Mouse (Mus musculus) neural tube, embryonic 11.5 days (tissue): ENCODE results near the gene Gm49395. TPM values are rescaled to one million over a fixed set of nuclear protein-coding genes. Genes with fewer than 3 reads are reported as not detected.
A peak's percentile ranks its signal among the peaks of the same experiment; 100 is the strongest.

Experiments used
- ATAC-seq: fragments of 200-750 bp; cut with Nextera tagmentation; 2 replicates; pipeline ENCODE4 v1.8.0; 2017; ENCODE audit warnings: moderate number of reproducible peaks, mild to moderate bottlenecking, moderate TSS enrichment, moderate library complexity; ENCODE audit not compliant: insufficient read depth, low FRiP score, low TSS enrichment
- DNase-seq: peaks from one replicate; pipeline ENCODE4 v3.0.0-alpha.2; 2015; ENCODE audit warnings: low spot score
- H3K27ac ChIP-seq: fragments of 300-500 bp; sonication (generic); 2 replicates; pipeline ENCODE4 v1.5.1; 2014; ENCODE audit warnings: low read depth, mild to moderate bottlenecking, low read length
- H3K27me3 ChIP-seq: fragments of 300-500 bp; sonication (generic); 2 replicates; pipeline ENCODE4 v1.6.1; 2014; ENCODE audit warnings: mild to moderate bottlenecking, low read length, mixed read lengths; ENCODE audit not compliant: control insufficient read depth, insufficient read depth
- H3K36me3 ChIP-seq: fragments of 300-500 bp; sonication (generic); 2 replicates; pipeline ENCODE4 v1.6.1; 2014; ENCODE audit warnings: mild to moderate bottlenecking, low read length, moderate library complexity, mixed read lengths; ENCODE audit not compliant: control insufficient read depth, insufficient read depth
- H3K4me1 ChIP-seq: fragments of 300-500 bp; sonication (generic); 2 replicates; pipeline ENCODE4 v1.6.1; 2014; ENCODE audit warnings: low read length, mixed read lengths; ENCODE audit not compliant: control insufficient read depth, insufficient read depth
- H3K4me2 ChIP-seq: fragments of 300-500 bp; sonication (generic); 2 replicates; pipeline ENCODE4 v1.6.1; 2014; ENCODE audit warnings: low read depth, mild to moderate bottlenecking, moderate library complexity
- H3K4me3 ChIP-seq: fragments of 300-500 bp; sonication (generic); 2 replicates; pipeline ENCODE4 v1.5.1; 2014; ENCODE audit warnings: low read depth, low read length
- H3K9ac ChIP-seq: fragments of 300-500 bp; sonication (generic); 2 replicates; pipeline ENCODE4 v1.6.1; 2014; ENCODE audit warnings: mild to moderate bottlenecking, low read length
- H3K9me3 ChIP-seq: fragments of 300-500 bp; sonication (generic); 2 replicates; pipeline ENCODE4 v1.6.1; 2016; ENCODE audit warnings: low read length; ENCODE audit not compliant: control insufficient read depth
- WGBS: fragments of 180-500 bp; shearing (Covaris S2); extraction: QIAGEN DNeasy Blood & Tissue Kit; methylation state at CpG from one replicate; pipeline ENCODE4 v1.1.7; 2014; 5-methylcytosine and 5-hydroxymethylcytosine counted together
- polyA plus RNA-seq: library from polyadenylated mRNA; unstranded; fragments of >200 nt; fragmentation: Nextera tagmentation; extraction: Ambion mirVana; gene quantifications from 2 replicates; pipeline ENCODE4 v1.2.1, GENCODE M21; 2014

The Gm49395 gene
- polyA plus RNA-seq, result 2.6 and 3.7 TPM in 2 replicates

GRCm38 (mm10) chr13:115101355-115102191 is at the start of gene Gm49395, which contains the start of gene Itga1:
Gm49395 (minus strand) TSS chr13:115101921.
Itga1 (minus strand) TSS chr13:115101964.
- peak; percentile 83 for ATAC-seq
- Histone ChIP-seq H3K27me3 (0 out of 2 replicates have a peak, but pooled peaks cover 5% of the 10 kb centered on the region), H3K4me2 (peak within 1 kb of the TSS; percentile 86), H3K9me3 (no peaks in the 10 kb centered on the region), H3K27ac (peak within 1 kb of the TSS; percentile 5; the same call in 1 of the 2 replicates), H3K9ac (peak within 1 kb of the TSS; percentile 26), H3K4me1 (peaks cover 2% of the 10 kb centered on the region; the same call in 1 of the 2 replicates), H3K36me3 (no peaks in the 10 kb centered on the region), H3K4me3 (peak within 1 kb of the TSS; percentile 50)
- DNase-seq, result peak; percentile 78
- WGBS, result 0% methylated on average over 39 of the region's 39 CpGs

- no peak for ATAC-seq
- H3K4me2 ChIP-seq, result no peak overlapping the region
- H3K9me3 ChIP-seq, result no peaks in the 10 kb centered on the region
- H3K4me1 ChIP-seq, result no peaks in the 10 kb centered on the region
- WGBS, result 91% methylated on average over 1 of the region's 1 CpGs
- H3K27me3 ChIP-seq, result no peaks in the 10 kb centered on the region
- no peak overlapping the region for H3K9ac ChIP-seq
- H3K36me3 ChIP-seq, result no peaks in the 10 kb centered on the region
- H3K4me3 ChIP-seq, result no peak overlapping the region
- no peak for DNase-seq
- no peak overlapping the region for H3K27ac ChIP-seq
These were observed 48.9 kb upstream of the Gm49395 start for GRCm38 (mm10) chr13:115150602-115151001.

- H3K36me3 ChIP-seq, result no peaks in the 10 kb centered on the region
- no peaks in the 10 kb centered on the region for H3K9me3 ChIP-seq
- ATAC-seq (no peak), DNase-seq (no peak)
- H3K27me3 ChIP-seq, result no peaks in the 10 kb centered on the region
- no peaks in the 10 kb centered on the region for H3K4me1 ChIP-seq
- 88% methylated on average over 6 of the region's 6 CpGs for WGBS
- H3K4me2 ChIP-seq, result no peak overlapping the region
- no peak overlapping the region for H3K4me3 ChIP-seq
- no peak overlapping the region for H3K9ac ChIP-seq
- H3K27ac ChIP-seq, result no peak overlapping the region
These were observed 48.1 kb upstream of the Gm49395 start for GRCm38 (mm10) chr13:115149849-115150248.

GRCm38 (mm10) chr13:115143575-115143974 is 41.9 kb upstream of the Gm49395 start:
- 94% methylated on average over 2 of the region's 2 CpGs for WGBS
- DNase-seq (no peak), ATAC-seq (no peak)
- no peak overlapping the region for H3K4me2 ChIP-seq
- H3K27ac ChIP-seq, result no peak overlapping the region
- no peaks in the 10 kb centered on the region for H3K4me1 ChIP-seq
- H3K9ac ChIP-seq, result no peak overlapping the region
- no peaks in the 10 kb centered on the region for H3K36me3 ChIP-seq
- H3K4me3 ChIP-seq, result no peak overlapping the region
- no peaks in the 10 kb centered on the region for H3K27me3 ChIP-seq
- H3K9me3 ChIP-seq, result no peaks in the 10 kb centered on the region

GRCm38 (mm10) chr13:115142066-115142465 is 40.3 kb upstream of the Gm49395 start:
- no peak overlapping the region for H3K9ac ChIP-seq
- no peaks in the 10 kb centered on the region for H3K27me3 ChIP-seq
- no peaks in the 10 kb centered on the region for H3K36me3 ChIP-seq
- H3K27ac ChIP-seq, result no peak overlapping the region
- ATAC-seq, result no peak
- DNase-seq, result no peak
- no peaks in the 10 kb centered on the region for H3K9me3 ChIP-seq
- no peaks in the 10 kb centered on the region for H3K4me1 ChIP-seq
- no peak overlapping the region for H3K4me3 ChIP-seq
- 84% methylated on average over 3 of the region's 3 CpGs for WGBS
- H3K4me2 ChIP-seq, result no peak overlapping the region

GRCm38 (mm10) chr13:115138513-115138912 is 36.8 kb upstream of the Gm49395 start:
- Histone ChIP-seq H3K36me3 (no peaks in the 10 kb centered on the region), H3K27me3 (no peaks in the 10 kb centered on the region), H3K9me3 (no peaks in the 10 kb centered on the region), H3K4me3 (no peak overlapping the region), H3K27ac (no peak overlapping the region), H3K4me1 (no peaks in the 10 kb centered on the region), H3K9ac (no peak overlapping the region), H3K4me2 (no peak overlapping the region)
- DNase-seq, result no peak
- ATAC-seq, result no peak
- WGBS, result 89% methylated on average over 7 of the region's 7 CpGs

GRCm38 (mm10) chr13:115136761-115137160 is 35.0 kb upstream of the Gm49395 start:
- no peaks in the 10 kb centered on the region for H3K27me3 ChIP-seq
- H3K4me3 ChIP-seq, result no peak overlapping the region
- H3K27ac ChIP-seq, result no peak overlapping the region
- DNase-seq (no peak), ATAC-seq (no peak)
- 95% methylated on average over 3 of the region's 3 CpGs for WGBS
- H3K4me2 ChIP-seq, result no peak overlapping the region
- H3K9me3 ChIP-seq, result no peaks in the 10 kb centered on the region
- no peaks in the 10 kb centered on the region for H3K36me3 ChIP-seq
- H3K9ac ChIP-seq, result no peak overlapping the region
- H3K4me1 ChIP-seq, result no peaks in the 10 kb centered on the region

- H3K27ac ChIP-seq, result no peak overlapping the region
- DNase-seq (no peak), ATAC-seq (no peak)
- no peaks in the 10 kb centered on the region for H3K27me3 ChIP-seq
- H3K36me3 ChIP-seq, result no peaks in the 10 kb centered on the region
- no peak overlapping the region for H3K4me3 ChIP-seq
- no peak overlapping the region for H3K4me2 ChIP-seq
- H3K9me3 ChIP-seq, result no peaks in the 10 kb centered on the region
- H3K4me1 ChIP-seq, result no peaks in the 10 kb centered on the region
- 41% methylated on average over 5 of the region's 5 CpGs for WGBS
- H3K9ac ChIP-seq, result no peak overlapping the region
These were observed 30.7 kb upstream of the Gm49395 start for GRCm38 (mm10) chr13:115132435-115132834.

- Histone ChIP-seq H3K4me1 (no peaks in the 10 kb centered on the region), H3K36me3 (no peaks in the 10 kb centered on the region), H3K27ac (no peak overlapping the region), H3K27me3 (no peaks in the 10 kb centered on the region), H3K9ac (no peak overlapping the region), H3K4me2 (no peak overlapping the region), H3K4me3 (no peak overlapping the region), H3K9me3 (no peaks in the 10 kb centered on the region)
- WGBS, result 79% methylated on average over 3 of the region's 3 CpGs
- DNase-seq (no peak), ATAC-seq (no peak)
These were observed 29.7 kb upstream of the Gm49395 start for GRCm38 (mm10) chr13:115131381-115131780.
